Mouse (Mus musculus) CH12.LX (cell line): ENCODE data around the gene Dpagt1. TPM values are rescaled to one million over a fixed set of nuclear protein-coding genes. Genes with fewer than 3 reads are reported as not detected.

Source experiments
- DNase-seq: peaks from one replicate; pipeline ENCODE4 v3.0.0-alpha.2; 2013; ENCODE audit errors: extremely low read depth
- H3K27ac ChIP-seq: 2 replicates; pipeline ENCODE4 v1.5.1; 2012; ENCODE audit warnings: low read depth, mild to moderate bottlenecking, control low read depth, moderate library complexity; ENCODE audit not compliant: insufficient read depth
- H3K27me3 ChIP-seq: replicated peaks from 2 replicates; pipeline ENCODE3; 2012; ENCODE audit warnings: inconsistent platforms
- H3K36me3 ChIP-seq, 2 experiments: replicated peaks in 1 of 2; 2 replicates each; pipeline versions ENCODE3 to v1.6.1; 2012; ENCODE audit warnings: inconsistent platforms in 1 of 2, low read length in 1 of 2, mild to moderate bottlenecking in 1 of 2, mixed read lengths in 1 of 2, moderate library complexity in 1 of 2; ENCODE audit not compliant: control insufficient read depth in 1 of 2, insufficient read depth in 1 of 2
- H3K4me1 ChIP-seq, 2 experiments: 2 replicates each; pipeline ENCODE4 v1.6.1; 2012; ENCODE audit warnings: inconsistent platforms in 1 of 2, moderate library complexity in 1 of 2; ENCODE audit not compliant: insufficient read depth in 2 of 2, control insufficient read depth in 1 of 2
- H3K4me2 ChIP-seq: 2 replicates; pipeline ENCODE4 v1.6.1; 2012; ENCODE audit warnings: low read depth, mild to moderate bottlenecking, control low read depth; ENCODE audit not compliant: poor library complexity, insufficient read depth, severe bottlenecking
- H3K4me3 ChIP-seq, 3 experiments: fragments of 150-350 bp in 1 of 3; sonication (generic) in 1 of 3; replicated peaks in 1 of 3; 2 replicates each; pipeline versions ENCODE3 to v1.5.1; 2011 to 2012; ENCODE audit warnings: low read depth in 2 of 3, low read length in 2 of 3, mild to moderate bottlenecking in 2 of 3, moderate library complexity in 2 of 3, control low read depth in 1 of 3, improper control_type of control experiment in 1 of 3, inconsistent platforms in 1 of 3, mixed read lengths in 1 of 3; ENCODE audit not compliant: poor library complexity in 1 of 3
- H3K79me2 ChIP-seq: replicated peaks from 2 replicates; pipeline ENCODE4 v1.6.1; 2012; ENCODE audit warnings: mild to moderate bottlenecking, moderate library complexity; ENCODE audit not compliant: control insufficient read depth, poor library complexity, insufficient read depth, severe bottlenecking; ENCODE audit errors: extremely low read depth
- H3K9ac ChIP-seq: 2 replicates; pipeline ENCODE4 v1.6.1; 2012; ENCODE audit warnings: low read depth, mild to moderate bottlenecking, control low read depth, moderate library complexity; ENCODE audit not compliant: insufficient read depth
- H3K9me3 ChIP-seq: replicated peaks from 2 replicates; pipeline ENCODE3; 2012; ENCODE audit warnings: low read length, inconsistent platforms, mixed read lengths
- BHLHE40 ChIP-seq: IDR thresholded peaks from 2 replicates; pipeline ENCODE4 v1.6.1; 2011; ENCODE audit warnings: mild to moderate bottlenecking, low read depth, low read length, improper control_type of control experiment
- CHD2 ChIP-seq: IDR thresholded peaks from 2 replicates; pipeline ENCODE4 v1.6.1; 2011; ENCODE audit warnings: low read length, improper control_type of control experiment
- CTCF ChIP-seq, 2 experiments: IDR thresholded peaks in 1 of 2; conservative IDR thresholded peaks in 1 of 2; 2 replicates each; pipeline ENCODE4 v1.5.1; 2011 to 2012; ENCODE audit warnings: low read depth in 2 of 2, low read length in 2 of 2, improper control_type of control experiment in 1 of 2, inconsistent platforms in 1 of 2, mild to moderate bottlenecking in 1 of 2, moderate library complexity in 1 of 2
- EP300 ChIP-seq: IDR thresholded peaks from 2 replicates; pipeline ENCODE4 v1.6.1; 2011; ENCODE audit warnings: low read length, improper control_type of control experiment
- ETS1 ChIP-seq: conservative IDR thresholded peaks from 2 replicates; pipeline ENCODE4 v1.6.1; 2012; ENCODE audit warnings: low read depth, mild to moderate bottlenecking, inconsistent platforms, low read length, improper control_type of control experiment, moderate library complexity
- GABPA ChIP-seq: IDR thresholded peaks from 2 replicates; pipeline ENCODE4 v1.6.1; 2012; ENCODE audit warnings: low read depth, low read length, improper control_type of control experiment, inconsistent platforms; ENCODE audit not compliant: insufficient replicate concordance
- MAX ChIP-seq: IDR thresholded peaks from 2 replicates; pipeline ENCODE4 v1.6.1; 2011; ENCODE audit warnings: low read length, improper control_type of control experiment
- MXI1 ChIP-seq: IDR thresholded peaks from 2 replicates; pipeline ENCODE4 v1.6.1; 2011; ENCODE audit warnings: mild to moderate bottlenecking, low read depth, low read length, improper control_type of control experiment
- MYC ChIP-seq: IDR thresholded peaks from 2 replicates; pipeline ENCODE4 v1.6.1; 2011; ENCODE audit warnings: low read depth, mild to moderate bottlenecking, improper control_type of control experiment, low read length
- RAD21 ChIP-seq: IDR thresholded peaks from 2 replicates; pipeline ENCODE4 v1.6.1; 2011; ENCODE audit warnings: low read depth, mild to moderate bottlenecking, low read length, improper control_type of control experiment, moderate library complexity
- RCOR1 ChIP-seq: conservative IDR thresholded peaks from 2 replicates; pipeline ENCODE4 v1.6.1; 2012; ENCODE audit warnings: low read depth, mild to moderate bottlenecking, inconsistent platforms, low read length, improper control_type of control experiment
- SIN3A ChIP-seq: IDR thresholded peaks from 2 replicates; pipeline ENCODE4 v1.6.1; 2012; ENCODE audit warnings: low read length, improper control_type of control experiment, inconsistent platforms
- SMC3 ChIP-seq: IDR thresholded peaks from 2 replicates; pipeline ENCODE4 v1.6.1; 2011; ENCODE audit warnings: low read depth, low read length, improper control_type of control experiment
- TCF12 ChIP-seq: IDR thresholded peaks from 2 replicates; pipeline ENCODE4 v1.6.1; 2014; ENCODE audit warnings: low read depth, mild to moderate bottlenecking, inconsistent platforms, low read length, improper control_type of control experiment
- ZMIZ1 ChIP-seq: IDR thresholded peaks from 2 replicates; pipeline ENCODE4 v1.6.1; 2012; ENCODE audit warnings: low read depth, mild to moderate bottlenecking, inconsistent platforms, low read length, improper control_type of control experiment
- dilution Hi-C: fragments of 300-500 bp; cut with MboI; formaldehyde crosslinking; loops from 2 replicates; pipeline ENCODE4 v1.14.3; 2020; ENCODE audit warnings: low sequenced_read_pairs; ENCODE audit not compliant: extremely low pct_unique_long_range_greater_than_20kb, extremely low pct_ligation_motif_present
- in situ Hi-C: fragments of 300-500 bp; cut with MboI; formaldehyde crosslinking; loops from 3 replicates; pipeline ENCODE4 v1.14.3; 2019; ENCODE audit warnings: low sequenced_read_pairs, low pct_ligation_motif_present, low pct_unique_long_range_greater_than_20kb, mixed read lengths
- polyA plus RNA-seq: library from polyadenylated mRNA; unstranded; fragments of >175 nt; gene quantifications from 2 replicates; pipeline ENCODE4 v1.2.1, GENCODE M21; 2012; ENCODE audit warnings: low read depth; ENCODE audit not compliant: insufficient read length
- total RNA-seq, 2 experiments: library from RNA; depleted of rRNA; stranded (reverse); fragments of 300-350 nt in 1 of 2; fragments of >200 nt in 1 of 2; gene quantifications; 2 replicates each; pipeline ENCODE4 v1.2.3; 2012 to 2014

Gene Dpagt1
- total and polyA plus RNA-seq, 3 experiments, result 8.5 to 41.7 (median 15.8) TPM

DNA sequence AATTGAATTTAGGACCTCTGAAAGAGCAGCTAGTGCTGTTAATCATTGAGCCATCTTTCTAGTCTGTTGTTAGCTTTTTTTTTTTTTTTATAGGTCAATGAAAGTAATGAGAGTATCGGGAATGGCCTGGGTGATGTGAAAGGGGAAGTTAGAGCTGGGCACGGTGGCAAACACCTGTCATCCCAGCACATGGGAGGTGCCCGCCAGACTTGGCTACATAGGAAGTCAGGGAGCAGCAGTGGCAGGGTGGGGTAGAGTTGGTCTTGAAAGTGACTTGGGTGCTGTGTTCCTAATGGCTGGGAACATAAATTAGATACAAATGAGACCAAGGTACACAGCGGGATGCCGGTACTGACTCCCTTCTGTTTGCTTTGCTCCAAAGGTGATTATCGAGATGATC lies 4.9 kb downstream of the Dpagt1 start:
- no peaks in the 10 kb centered on the region for H3K27me3 ChIP-seq
- peaks cover 15% of the 10 kb centered on the region for H3K79me2 ChIP-seq
- H3K9me3 ChIP-seq, result no peaks in the 10 kb centered on the region
- H3K36me3 ChIP-seq, result peaks cover 33 to 55% of the 10 kb centered on the region in 2 experiments
- no peak for TF ChIP-seq RAD21
- no peak for TF ChIP-seq ETS1
- TF ChIP-seq SIN3A, result no peak
- TF ChIP-seq CHD2, result no peak
- H3K4me3 ChIP-seq, result no peak overlapping the region
- H3K27ac ChIP-seq, result no peak overlapping the region
- no peak overlapping the region for H3K9ac ChIP-seq
- in situ Hi-C loops, result no loop called here
- dilution Hi-C loops, result no loop called here
- peaks cover 8 to 43% of the 10 kb centered on the region in 2 experiments for H3K4me1 ChIP-seq
- DNase-seq, result no peak
- H3K4me2 ChIP-seq, result no peak overlapping the region

DNA sequence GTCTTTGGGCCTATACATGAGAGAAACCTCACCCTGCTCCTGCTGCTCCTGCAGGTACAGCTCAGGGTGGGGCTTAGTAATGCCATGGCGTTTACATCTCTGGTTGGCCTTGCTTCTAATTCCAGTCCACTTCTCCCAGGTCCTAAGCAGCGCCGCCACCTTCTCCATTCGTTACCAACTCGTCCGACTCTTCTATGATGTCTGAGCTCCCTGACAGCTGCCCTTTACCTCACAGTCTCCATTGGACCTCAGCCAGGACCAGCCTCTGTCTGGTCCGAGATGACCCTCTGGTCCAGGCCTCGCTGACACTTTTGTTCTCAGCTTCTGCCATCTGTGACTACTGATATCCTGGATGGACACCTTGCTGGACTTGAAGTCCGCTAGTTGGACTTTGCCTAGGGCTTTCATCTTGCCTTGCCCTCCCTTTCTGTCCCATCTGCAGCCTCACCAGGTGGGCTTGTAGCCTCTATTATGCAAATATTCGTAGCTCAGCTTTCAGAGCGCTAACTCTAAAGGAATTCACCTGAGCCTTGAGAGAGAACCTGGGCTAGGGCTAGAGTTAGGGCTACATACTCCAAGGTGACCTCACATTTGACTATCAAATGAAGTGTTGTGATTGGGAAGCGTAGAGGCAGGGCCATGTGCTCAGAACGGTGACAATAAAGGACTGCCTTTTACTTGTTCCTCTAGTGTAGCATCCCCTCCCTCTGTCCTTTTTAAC lies 7.3 kb downstream of the Dpagt1 start:
- TF ChIP-seq MXI1, result no peak
- TF ChIP-seq MYC, result peak; percentile 84
- peak; percentile 73; the same call in 1 of the 2 replicates for TF ChIP-seq MAX
- TF ChIP-seq TCF12, result 0 out of 2 replicates have a peak, but pooled peaks have one; percentile 28
- no peak for TF ChIP-seq EP300
- no peak for TF ChIP-seq CTCF (conservative IDR thresholded peaks at IDR 0.05 in 1 of 2, IDR thresholded peaks at IDR 0.05 in 1 of 2; ENCODE audit: low read depth in 2 of 2, low read length in 2 of 2)
- TF ChIP-seq SMC3, result no peak
- TF ChIP-seq RCOR1, result no peak
- TF ChIP-seq ZMIZ1, result no peak
- no peak for TF ChIP-seq BHLHE40
- no peak for TF ChIP-seq GABPA
- TF ChIP-seq, all 38 proteins: peak for 3
- no peaks in the 10 kb centered on the region for H3K27me3 ChIP-seq
- DNase-seq, result peak; percentile 63
- H3K9ac ChIP-seq, result no peak overlapping the region
- peak overlapping the region in 1 of 3 experiments; percentile 87 for H3K4me3 ChIP-seq
- H3K79me2 ChIP-seq, result peaks cover 33% of the 10 kb centered on the region
- H3K9me3 ChIP-seq, result no peaks in the 10 kb centered on the region
- peaks cover 10 to 47% of the 10 kb centered on the region in 2 experiments; a peak in 2 of 4 replicates for H3K4me1 ChIP-seq
- peaks cover 48 to 68% of the 10 kb centered on the region in 2 experiments for H3K36me3 ChIP-seq
- H3K4me2 ChIP-seq, result no peak overlapping the region
- in situ Hi-C loops (no loop called here), dilution Hi-C loops (no loop called here)
- H3K27ac ChIP-seq, result no peak overlapping the region
